ENCODE assay signal across 27 mouse cellular contexts in genomic region chr14:121122852-121123251, GRCm38 (mm10).
DNase-seq lines count a peak whose midpoint lies in the region; ATAC-seq lines count a peak whose summit lies in the region.
"Had no signal": no experiment of that assay in that cellular context is flagged by ENCODE, and none has a peak within 500 bp of the region (broad histone marks: within the 10 kb centered on the region; RNA-seq: fewer than 3 reads in every experiment).

No protein-coding gene starts in this region.

- peaks cover 39% of the 10 kb centered on the region for H3K4me1 ChIP-seq in kidney, embryonic 14.5 days (ENCODE audit: control insufficient read depth, insufficient read depth, low read length)
- no peaks in the 10 kb centered on the region for H3K4me1 ChIP-seq in midbrain, embryonic 11.5 days (ENCODE audit: control insufficient read depth, insufficient read depth, low read length)
- no peaks in the 10 kb centered on the region for H3K4me1 ChIP-seq in midbrain, embryonic 16.5 days (ENCODE audit: control insufficient read depth, insufficient read depth, low read length)
- H3K4me1 ChIP-seq in intestine, embryonic 16.5 days (ENCODE audit: control insufficient read depth, insufficient read depth, low read length) = peaks cover 17% of the 10 kb centered on the region
- peaks cover 10% of the 10 kb centered on the region for H3K4me1 ChIP-seq in stomach, embryonic 16.5 days (ENCODE audit: control insufficient read depth, insufficient read depth, low read length)
- peaks cover 2% of the 10 kb centered on the region; the same call in 1 of the 2 replicates for H3K4me1 ChIP-seq in liver, embryonic 11.5 days (replicated peaks; ENCODE audit: control insufficient read depth, insufficient read depth, low read length)
- H3K4me1 ChIP-seq: megakaryocyte, embryonic 14.5 days; neural tube, embryonic 12.5 days had no signal

- no peak for ATAC-seq in kidney, embryonic 14.5 days (ENCODE audit: low FRiP score, low TSS enrichment)
- ATAC-seq in midbrain, embryonic 11.5 days (ENCODE audit: low FRiP score) = no peak
- no peak for ATAC-seq in midbrain, embryonic 16.5 days
- ATAC-seq in intestine, embryonic 16.5 days = peak; percentile 78
- ATAC-seq in stomach, embryonic 16.5 days (ENCODE audit: insufficient read depth, low FRiP score) = peak; percentile 2; the same call in 1 of the 2 replicates
- no peak for ATAC-seq in liver, embryonic 11.5 days (replicated peaks; ENCODE audit: low FRiP score)
- ATAC-seq: CD4-positive, CD25-positive, alpha-beta regulatory T cell, adult 4 months; forebrain, embryonic 13.5 days had no signal

- H3K9ac ChIP-seq in kidney, embryonic 14.5 days (ENCODE audit: low read depth, low read length) = no peak overlapping the region
- no peak overlapping the region for H3K9ac ChIP-seq in midbrain, embryonic 11.5 days (ENCODE audit: low read length)
- H3K9ac ChIP-seq in midbrain, embryonic 16.5 days (ENCODE audit: low read depth, low read length) = no peak overlapping the region
- H3K9ac ChIP-seq in intestine, embryonic 16.5 days (ENCODE audit: low read depth, low read length) = no peak overlapping the region
- no peak overlapping the region for H3K9ac ChIP-seq in stomach, embryonic 16.5 days (ENCODE audit: low read length)
- H3K9ac ChIP-seq in liver, embryonic 11.5 days (ENCODE audit: low read depth, low read length) = no peak overlapping the region
- H3K9ac ChIP-seq: forebrain, embryonic 13.5 days; hindbrain, embryonic 15.5 days; limb, embryonic 13.5 days; liver, embryonic 14.5 days; lung, embryonic 15.5 days; neural tube, embryonic 12.5 days had no signal

- DNase-seq in kidney, postnatal 36 days = no peak
- DNase-seq in midbrain, embryonic 11.5 days (ENCODE audit: low spot score, missing footprints) = peak; percentile 45
- DNase-seq in adrenal gland, postnatal 36 days = no peak
- DNase-seq in liver, embryonic 11.5 days (ENCODE audit: low spot score) = no peak
- DNase-seq: adrenal gland, postnatal 25 days; cerebellum, adult 18-20 months; gastrocnemius, postnatal 10 days; heart, adult 11 months; heart, postnatal 4 days; kidney, adult 18-20 months; kidney, postnatal 10 days; lung, postnatal 4 days; right cerebral cortex, adult 18-20 months had no signal

- WGBS in kidney, embryonic 14.5 days = 15% methylated on average over 2 of the region's 2 CpGs
- WGBS in midbrain, embryonic 11.5 days = 28% methylated on average over 2 of the region's 2 CpGs
- WGBS in midbrain, embryonic 16.5 days = 25% methylated on average over 2 of the region's 2 CpGs
- WGBS in intestine, embryonic 16.5 days = 32% methylated on average over 2 of the region's 2 CpGs
- WGBS in stomach, embryonic 16.5 days = 23% methylated on average over 2 of the region's 2 CpGs
- 43% methylated on average over 2 of the region's 2 CpGs for whole genome bisulfite sequencing in liver, embryonic 11.5 days

- H3K4me2 ChIP-seq in kidney, embryonic 14.5 days (replicated peaks; ENCODE audit: low read depth, low read length) = no peak overlapping the region
- H3K4me2 ChIP-seq in midbrain, embryonic 11.5 days = no peak overlapping the region
- no peak overlapping the region for H3K4me2 ChIP-seq in midbrain, embryonic 16.5 days (ENCODE audit: low read length)
- no peak overlapping the region for H3K4me2 ChIP-seq in intestine, embryonic 16.5 days (ENCODE audit: low read depth, low read length)
- H3K4me2 ChIP-seq in stomach, embryonic 16.5 days (ENCODE audit: low read depth, low read length) = no peak overlapping the region
- H3K4me2 ChIP-seq in liver, embryonic 11.5 days = no peak overlapping the region
- H3K4me2 ChIP-seq: forebrain, embryonic 13.5 days; heart, embryonic 11.5 days; hindbrain, embryonic 15.5 days; limb, embryonic 13.5 days; lung, embryonic 15.5 days; neural tube, embryonic 12.5 days had no signal

- H3K27me3 ChIP-seq in kidney, embryonic 14.5 days (ENCODE audit: control insufficient read depth, insufficient read depth, low read length) = no peaks in the 10 kb centered on the region
- H3K27me3 ChIP-seq in midbrain, embryonic 11.5 days (ENCODE audit: control insufficient read depth, insufficient read depth, low read length) = no peaks in the 10 kb centered on the region
- no peaks in the 10 kb centered on the region for H3K27me3 ChIP-seq in midbrain, embryonic 16.5 days (ENCODE audit: control insufficient read depth, insufficient read depth, low read depth, low read length)
- no peaks in the 10 kb centered on the region for H3K27me3 ChIP-seq in intestine, embryonic 16.5 days (replicated peaks; ENCODE audit: control insufficient read depth, insufficient read depth, low read length)
- no peaks in the 10 kb centered on the region for H3K27me3 ChIP-seq in stomach, embryonic 16.5 days (ENCODE audit: control insufficient read depth, insufficient read depth, low read length)
- no peaks in the 10 kb centered on the region for H3K27me3 ChIP-seq in liver, embryonic 11.5 days (replicated peaks; ENCODE audit: control insufficient read depth, insufficient read depth, low read length)
- H3K27me3 ChIP-seq: forebrain, embryonic 13.5 days; hindbrain, embryonic 15.5 days; limb, embryonic 13.5 days; lung, embryonic 15.5 days; megakaryocyte, embryonic 14.5 days; neural tube, embryonic 12.5 days had no signal

- peak overlapping the region; percentile 43; the same call in 1 of the 2 replicates for H3K27ac ChIP-seq in kidney, embryonic 14.5 days (ENCODE audit: low read depth, low read length)
- H3K27ac ChIP-seq in midbrain, embryonic 11.5 days (ENCODE audit: low read depth, low read length) = no peak overlapping the region
- no peak overlapping the region for H3K27ac ChIP-seq in midbrain, embryonic 16.5 days (ENCODE audit: low read length)
- H3K27ac ChIP-seq in intestine, embryonic 16.5 days (ENCODE audit: low read length) = no peak overlapping the region
- no peak overlapping the region for H3K27ac ChIP-seq in stomach, embryonic 16.5 days (ENCODE audit: low read length)
- no peak overlapping the region for H3K27ac ChIP-seq in liver, embryonic 11.5 days (ENCODE audit: low read depth, low read length)
- H3K27ac ChIP-seq: forebrain, embryonic 13.5 days; hindbrain, embryonic 15.5 days; limb, embryonic 13.5 days; liver, embryonic 14.5 days; lung, embryonic 15.5 days; neural tube, embryonic 12.5 days had no signal

- no peaks in the 10 kb centered on the region for H3K9me3 ChIP-seq in kidney, embryonic 14.5 days (ENCODE audit: control insufficient read depth, low read length)
- H3K9me3 ChIP-seq in midbrain, embryonic 11.5 days (ENCODE audit: control insufficient read depth, low read length) = no peaks in the 10 kb centered on the region
- H3K9me3 ChIP-seq in midbrain, embryonic 16.5 days (replicated peaks; ENCODE audit: control insufficient read depth, low read length, poor library complexity, severe bottlenecking) = no peaks in the 10 kb centered on the region
- no peaks in the 10 kb centered on the region for H3K9me3 ChIP-seq in intestine, embryonic 16.5 days (ENCODE audit: control insufficient read depth, low read length)
- no peaks in the 10 kb centered on the region for H3K9me3 ChIP-seq in stomach, embryonic 16.5 days (replicated peaks; ENCODE audit: control insufficient read depth, low read length)
- H3K9me3 ChIP-seq in liver, embryonic 11.5 days (ENCODE audit: control insufficient read depth, low read length) = no peaks in the 10 kb centered on the region
- H3K9me3 ChIP-seq: forebrain, embryonic 13.5 days; hindbrain, embryonic 15.5 days; limb, embryonic 13.5 days; lung, embryonic 15.5 days; megakaryocyte, embryonic 14.5 days; neural tube, embryonic 12.5 days had no signal

- H3K4me3 ChIP-seq in kidney, embryonic 14.5 days (ENCODE audit: low read length) = no peak overlapping the region
- H3K4me3 ChIP-seq in midbrain, embryonic 11.5 days (ENCODE audit: low read depth, low read length) = no peak overlapping the region
- no peak overlapping the region for H3K4me3 ChIP-seq in midbrain, embryonic 16.5 days (ENCODE audit: low read depth, low read length)
- H3K4me3 ChIP-seq in intestine, embryonic 16.5 days (ENCODE audit: low read length) = no peak overlapping the region
- no peak overlapping the region for H3K4me3 ChIP-seq in stomach, embryonic 16.5 days (replicated peaks; ENCODE audit: low read length)
- H3K4me3 ChIP-seq in liver, embryonic 11.5 days (ENCODE audit: low read depth, low read length) = no peak overlapping the region
- H3K4me3 ChIP-seq: forebrain, embryonic 13.5 days; hindbrain, embryonic 15.5 days; limb, embryonic 13.5 days; lung, embryonic 15.5 days; megakaryocyte, embryonic 14.5 days; myocyte; neural tube, embryonic 12.5 days had no signal

- no peaks in the 10 kb centered on the region for H3K36me3 ChIP-seq in kidney, embryonic 14.5 days (ENCODE audit: control insufficient read depth, insufficient read depth, low read length)
- H3K36me3 ChIP-seq in midbrain, embryonic 11.5 days (ENCODE audit: control insufficient read depth, insufficient read depth, low read length) = no peaks in the 10 kb centered on the region
- no peaks in the 10 kb centered on the region for H3K36me3 ChIP-seq in midbrain, embryonic 16.5 days (ENCODE audit: control insufficient read depth, insufficient read depth, low read length)
- H3K36me3 ChIP-seq in intestine, embryonic 16.5 days (ENCODE audit: control insufficient read depth, insufficient read depth, low read length) = no peaks in the 10 kb centered on the region
- no peaks in the 10 kb centered on the region for H3K36me3 ChIP-seq in stomach, embryonic 16.5 days (ENCODE audit: control insufficient read depth, insufficient read depth, low read length)
- H3K36me3 ChIP-seq in liver, embryonic 11.5 days (ENCODE audit: control insufficient read depth, insufficient read depth, low read length) = no peaks in the 10 kb centered on the region; the same call in 1 of the 2 replicates
- H3K36me3 ChIP-seq: hindbrain, embryonic 15.5 days; lung, embryonic 15.5 days; neural tube, embryonic 12.5 days had no signal

Comparison
In these comparisons a context has a peak if more than half of its experiments do, and no peak if none do; other contexts are left out.
1. ATAC-seq: peak in intestine, embryonic 16.5 days (single experiment) and stomach, embryonic 16.5 days (single experiment); none in kidney, embryonic 14.5 days (single experiment), midbrain, embryonic 11.5 days (single experiment), midbrain, embryonic 16.5 days (single experiment) and liver, embryonic 11.5 days (single experiment).